Mouse (Mus musculus) E14TG2a.4 (cell line): ENCODE measurements around the gene Olfr1457.

Experiments used
- H3K27me3 ChIP-seq: 2 replicates; pipeline ENCODE4 v1.6.1; 2014; ENCODE audit warnings: low read length, control low read depth; ENCODE audit not compliant: insufficient read depth
- H3K36me3 ChIP-seq: 2 replicates; pipeline ENCODE4 v1.6.1; 2014; ENCODE audit warnings: low read length, control low read depth; ENCODE audit not compliant: insufficient read depth
- H3K4me1 ChIP-seq: replicated peaks from 2 replicates; pipeline ENCODE4 v1.6.1; 2014; ENCODE audit warnings: low read depth, low read length, control low read depth
- H3K4me3 ChIP-seq: replicated peaks from 2 replicates; pipeline ENCODE4 v1.5.1; 2014; ENCODE audit warnings: mild to moderate bottlenecking, low read length
- H3K9me3 ChIP-seq: 2 replicates; pipeline ENCODE4 v1.6.1; 2014; ENCODE audit warnings: low read length, control low read depth
- CTCF ChIP-seq: conservative IDR thresholded peaks from 2 replicates; pipeline ENCODE4 v1.5.1; 2014; ENCODE audit warnings: low read length
- NANOG ChIP-seq: IDR thresholded peaks from 2 replicates; pipeline ENCODE4 v1.6.1; 2014; ENCODE audit warnings: borderline replicate concordance, low read length, mixed read lengths
- POU5F1 ChIP-seq: IDR thresholded peaks from 2 replicates; pipeline ENCODE4 v1.6.1; 2014; ENCODE audit warnings: low read length, borderline replicate concordance

The Olfr1457 gene

GRCm38 (mm10) chr19:13097791-13098190 lies at the start of gene Olfr1457:
Gene Olfr1457 (minus strand): TSS chr19:13097891.
- H3K36me3 ChIP-seq, result no peaks in the 10 kb centered on the region
- H3K27me3 ChIP-seq, result no peaks in the 10 kb centered on the region
- H3K4me1 ChIP-seq, result no peaks in the 10 kb centered on the region
- H3K9me3 ChIP-seq, result no peaks in the 10 kb centered on the region
- H3K4me3 ChIP-seq, result no peak within 1 kb of the TSS
- TF ChIP-seq POU5F1 (no peak), CTCF (no peak), NANOG (no peak)

- Histone ChIP-seq H3K4me3 (no peak within 1 kb of the TSS), H3K36me3 (no peaks in the 10 kb centered on the region), H3K27me3 (no peaks in the 10 kb centered on the region), H3K9me3 (no peaks in the 10 kb centered on the region), H3K4me1 (no peaks in the 10 kb centered on the region)
- TF ChIP-seq NANOG, result no peak
- TF ChIP-seq POU5F1, result no peak
- no peak for TF ChIP-seq CTCF
These were observed 9.0 kb upstream of the Olfr1457 start, which contains the start of gene Olfr1458 for GRCm38 (mm10) chr19:13106675-13107074. Gene Olfr1458 (minus strand): TSS chr19:13106775.

DNA sequence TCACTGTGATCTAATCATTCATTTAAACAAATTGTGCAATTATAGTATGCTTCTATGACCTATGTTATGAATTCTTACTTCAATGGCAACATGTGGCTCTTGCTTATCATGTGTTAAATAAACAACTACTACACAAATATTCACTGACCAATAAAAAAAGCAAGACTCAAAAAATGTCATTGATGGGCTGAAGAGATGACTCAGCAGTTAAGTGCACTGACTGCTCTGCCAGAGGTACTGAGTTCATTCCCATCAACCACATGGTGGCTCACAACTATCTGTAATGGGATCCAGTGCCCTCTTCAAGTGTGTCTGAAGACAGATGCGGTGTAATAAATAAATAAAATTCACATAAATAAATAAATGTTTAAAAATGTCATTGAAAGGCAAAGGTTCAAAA lies 3.8 kb downstream of the Olfr1457 start:
- Histone ChIP-seq H3K4me1 (no peaks in the 10 kb centered on the region), H3K9me3 (no peaks in the 10 kb centered on the region), H3K4me3 (no peak overlapping the region), H3K36me3 (no peaks in the 10 kb centered on the region), H3K27me3 (no peaks in the 10 kb centered on the region)
- TF ChIP-seq POU5F1 (no peak), CTCF (no peak), NANOG (no peak)

GRCm38 (mm10) chr19:13060310-13060709 lies 37.4 kb downstream of the Olfr1457 start, which contains the start of gene Olfr1454:
Gene Olfr1454 (plus strand): TSS chr19:13060610.
- Histone ChIP-seq H3K9me3 (peaks cover 5% of the 10 kb centered on the region; the same call in 1 of the 2 replicates), H3K27me3 (no peaks in the 10 kb centered on the region), H3K4me1 (no peaks in the 10 kb centered on the region), H3K4me3 (no peak within 1 kb of the TSS), H3K36me3 (no peaks in the 10 kb centered on the region)
- TF ChIP-seq NANOG (no peak), POU5F1 (no peak), CTCF (no peak)
